Mouse (Mus musculus) bone marrow, adult 2 months (tissue): ENCODE data around the gene Acy3.

Experiments
- CTCF ChIP-seq: fragments of 200-500 bp; IDR thresholded peaks from 2 replicates; pipeline ENCODE4 v1.5.1; 2011; ENCODE audit warnings: low read length, control low read depth; ENCODE audit not compliant: control insufficient read depth, insufficient read depth
- POLR2A ChIP-seq: fragments of 200-500 bp; IDR thresholded peaks from 2 replicates; pipeline ENCODE4 v1.6.1; 2011; ENCODE audit warnings: low read depth, mild to moderate bottlenecking, control low read depth, low read length, borderline replicate concordance; ENCODE audit not compliant: control insufficient read depth

DNA sequence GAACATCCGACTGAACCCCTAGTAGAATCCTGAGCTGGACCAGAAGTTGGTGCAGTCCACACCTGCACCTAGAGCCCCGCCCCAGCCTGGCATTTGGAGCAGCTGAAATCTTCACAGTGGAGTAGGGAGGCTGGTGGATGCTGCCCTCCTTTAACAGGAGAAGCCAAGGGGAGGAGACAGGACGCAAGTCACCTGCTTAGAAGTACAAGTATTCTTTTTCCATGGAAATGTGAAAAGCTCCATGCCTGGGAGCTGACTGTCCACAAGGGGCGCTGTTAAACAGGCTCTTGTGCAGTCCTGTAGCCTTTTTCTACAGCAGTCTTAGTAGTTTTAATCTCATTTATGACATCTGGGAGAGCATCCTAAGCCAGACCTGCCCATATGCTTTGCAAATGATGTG lies 2.4 kb downstream of the Acy3 start:
- TF ChIP-seq CTCF (peak; percentile 33; the same call in 1 of the 2 replicates), POLR2A (no peak)
